ENCODE assay signal across 8 mouse cellular contexts in the genomic region with DNA sequence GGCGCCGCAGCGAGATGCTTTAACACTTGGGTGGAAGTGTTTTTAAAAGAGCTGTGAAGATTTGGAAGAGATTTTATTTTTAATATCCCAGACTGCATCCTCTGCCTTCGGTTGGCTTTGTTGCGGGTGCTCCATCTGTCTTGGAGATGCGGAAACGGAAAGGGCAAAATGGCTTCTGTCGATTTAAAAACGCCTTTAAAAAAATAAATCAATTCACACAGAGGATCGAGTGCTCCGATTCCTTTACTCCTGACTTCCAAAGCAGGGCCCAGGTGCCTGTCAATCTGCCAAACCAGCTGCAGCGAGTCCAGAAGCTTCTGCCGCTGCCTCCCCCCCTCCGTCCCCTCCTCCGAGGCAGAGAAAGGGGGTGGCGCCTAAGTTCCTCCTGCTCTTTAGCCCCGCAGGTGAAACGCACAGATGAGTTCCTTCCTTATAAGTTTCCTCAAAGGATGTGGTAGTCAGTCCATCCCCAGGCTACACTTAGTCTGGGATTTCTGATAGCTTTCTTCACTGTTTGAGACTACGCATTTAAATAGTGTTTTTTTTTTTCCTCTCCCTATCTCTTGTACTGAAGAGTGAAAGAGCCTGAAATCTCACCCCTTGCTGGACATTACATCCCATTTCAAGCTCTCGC. TPM values are rescaled to one million over a fixed set of nuclear protein-coding genes. Genes with fewer than 3 reads are reported as not detected.
A peak's percentile ranks its signal among the peaks of the same experiment; 100 is the strongest.
DNase-seq lines count a peak whose midpoint lies in the region; ATAC-seq lines count a peak whose summit lies in the region.
"Had no signal": no experiment of that assay in that cellular context is flagged by ENCODE, and none has a peak within 500 bp of the region (broad histone marks: within the 10 kb centered on the region; RNA-seq: fewer than 3 reads in every experiment).

No protein-coding gene starts in this region.

- no peaks in the 10 kb centered on the region for H3K9me3 ChIP-seq in limb, embryonic 12.5 days
- H3K9me3 ChIP-seq in limb, embryonic 10.5 days (replicated peaks) = no peaks in the 10 kb centered on the region
- no peaks in the 10 kb centered on the region for H3K9me3 ChIP-seq in forebrain, embryonic 15.5 days
- H3K9me3 ChIP-seq in stomach, embryonic 15.5 days = no peaks in the 10 kb centered on the region

- no peaks in the 10 kb centered on the region for H3K27me3 ChIP-seq in limb, embryonic 12.5 days
- no peaks in the 10 kb centered on the region for H3K27me3 ChIP-seq in limb, embryonic 10.5 days (ENCODE audit: low read depth, poor library complexity, severe bottlenecking)
- H3K27me3 ChIP-seq in forebrain, embryonic 15.5 days = no peaks in the 10 kb centered on the region
- no peaks in the 10 kb centered on the region for H3K27me3 ChIP-seq in stomach, embryonic 15.5 days (replicated peaks)

- H3K4me2 ChIP-seq in limb, embryonic 12.5 days = peak overlapping the region; percentile 39
- H3K4me2 ChIP-seq in forebrain, embryonic 15.5 days (replicated peaks) = peak overlapping the region; percentile 41
- peak overlapping the region; percentile 49 for H3K4me2 ChIP-seq in stomach, embryonic 15.5 days

- ATAC-seq in limb, embryonic 12.5 days (ENCODE audit: insufficient number of reproducible peaks, insufficient read depth, low FRiP score, low TSS enrichment, low read depth) = no peak
- peak; percentile 58; the same call in 1 of the 2 replicates for ATAC-seq in forebrain, embryonic 15.5 days (replicated peaks)
- ATAC-seq in stomach, embryonic 15.5 days (ENCODE audit: insufficient read depth, low FRiP score, low read depth) = no peak

- WGBS in limb, embryonic 12.5 days = 49% methylated on average over 20 of the region's 20 CpGs
- WGBS in limb, embryonic 10.5 days = 57% methylated on average over 20 of the region's 20 CpGs
- WGBS in forebrain, embryonic 15.5 days = 34% methylated on average over 20 of the region's 20 CpGs
- 39% methylated on average over 20 of the region's 20 CpGs for WGBS in stomach, embryonic 15.5 days

- no peaks in the 10 kb centered on the region for H3K36me3 ChIP-seq in limb, embryonic 12.5 days
- no peaks in the 10 kb centered on the region for H3K36me3 ChIP-seq in limb, embryonic 10.5 days
- H3K36me3 ChIP-seq in forebrain, embryonic 15.5 days = no peaks in the 10 kb centered on the region
- H3K36me3 ChIP-seq in stomach, embryonic 15.5 days = no peaks in the 10 kb centered on the region

- no peak for DNase-seq in limb, embryonic 10.5 days (ENCODE audit: low spot score)
- DNase-seq in cerebellum, adult 9-10 months = peak; percentile 36
- DNase-seq in left cerebral cortex, postnatal 25 days (ENCODE audit: low spot score in 2 of 2) = peak; percentile 49 to 60
- no peak for DNase-seq in spleen, adult 12 weeks (ENCODE audit: low spot score)

- no peak overlapping the region; the same call in 1 of the 2 replicates for H3K9ac ChIP-seq in limb, embryonic 12.5 days (replicated peaks)
- H3K9ac ChIP-seq in forebrain, embryonic 15.5 days (replicated peaks) = peak overlapping the region; percentile 22; the same call in 1 of the 2 replicates
- no peak overlapping the region for H3K9ac ChIP-seq in stomach, embryonic 15.5 days

- 0 out of 2 replicates have a peak overlapping the region, but pooled peaks have one; percentile 9 for H3K4me3 ChIP-seq in limb, embryonic 12.5 days (replicated peaks)
- no peak overlapping the region for H3K4me3 ChIP-seq in limb, embryonic 10.5 days
- peak overlapping the region; percentile 23 for H3K4me3 ChIP-seq in forebrain, embryonic 15.5 days
- H3K4me3 ChIP-seq in stomach, embryonic 15.5 days (replicated peaks) = peak overlapping the region; percentile 26; the same call in 1 of the 2 replicates

- H3K4me1 ChIP-seq in limb, embryonic 12.5 days (replicated peaks) = no peaks in the 10 kb centered on the region; the same call in 1 of the 2 replicates
- peaks cover 11% of the 10 kb centered on the region; the same call in 1 of the 2 replicates for H3K4me1 ChIP-seq in limb, embryonic 10.5 days
- H3K4me1 ChIP-seq in forebrain, embryonic 15.5 days = peaks cover 6% of the 10 kb centered on the region
- H3K4me1 ChIP-seq in stomach, embryonic 15.5 days = peaks cover 4% of the 10 kb centered on the region; the same call in 1 of the 2 replicates

- intact Hi-C loops in left cerebral cortex, postnatal 25 days (cut with DNase I) = no loop called here

- no peak overlapping the region for H3K27ac ChIP-seq in limb, embryonic 12.5 days
- H3K27ac ChIP-seq in limb, embryonic 10.5 days = no peak overlapping the region
- H3K27ac ChIP-seq in forebrain, embryonic 15.5 days (replicated peaks) = peak overlapping the region; percentile 86
- no peak overlapping the region for H3K27ac ChIP-seq in stomach, embryonic 15.5 days

RNA-seq across cellular contexts. Expression of a gene that starts 17.6 kb away (rescaled TPM):
- 11.4 and 12.0 TPM in 2 replicates for polyA plus RNA-seq in limb, embryonic 12.5 days (2016; fragmentation: Nextera tagmentation; extraction: Ambion mirVana)
- polyA plus RNA-seq in limb, embryonic 10.5 days (2016; fragmentation: Nextera tagmentation; extraction: Ambion mirVana) = 9.2 and 9.5 TPM in 2 replicates
- polyA plus RNA-seq in forebrain, embryonic 15.5 days (2015; fragmentation: Nextera tagmentation; extraction: Ambion mirVana) = 33.5 and 34.9 TPM in 2 replicates
- total RNA-seq in left cerebral cortex, postnatal 25 days (2021) = 10 to 100 TPM; 53.1 to 56.4 TPM
- polyA plus RNA-seq in stomach, embryonic 15.5 days (2015; fragmentation: Nextera tagmentation; extraction: Ambion mirVana) = 11.0 and 11.6 TPM in 2 replicates

RNA-seq across cellular contexts. Expression of a gene that starts 22.8 kb away (rescaled TPM):
- polyA plus RNA-seq in limb, embryonic 12.5 days (2016; fragmentation: Nextera tagmentation; extraction: Ambion mirVana) = not detected in 2 replicates
- polyA plus RNA-seq in limb, embryonic 10.5 days (2016; fragmentation: Nextera tagmentation; extraction: Ambion mirVana) = 0.18 TPM in 1 of 2 replicates, not detected in the other
- polyA plus RNA-seq in forebrain, embryonic 15.5 days (2015; fragmentation: Nextera tagmentation; extraction: Ambion mirVana) = not detected in 2 replicates
- not detected for total RNA-seq in left cerebral cortex, postnatal 25 days (2021)
- polyA plus RNA-seq in stomach, embryonic 15.5 days (2015; fragmentation: Nextera tagmentation; extraction: Ambion mirVana) = not detected in 2 replicates
- total RNA-seq: adrenal gland, postnatal 36 days had no signal

Comparison
In these comparisons a context has a peak if more than half of its experiments do, and no peak if none do; other contexts are left out.
1. DNase-seq: peak in cerebellum, adult 9-10 months (single experiment) and left cerebral cortex, postnatal 25 days (2 of 2); none in limb, embryonic 10.5 days (single experiment) and spleen, adult 12 weeks (single experiment).
2. Peak in every context shown above with its lines, with median percentiles within 50 percentile points of each other: H3K4me2 ChIP-seq.